Mouse (Mus musculus) limb, embryonic 12.5 days (tissue): Measurements from ENCODE around the gene Slfn3. TPM values are rescaled to one million over a fixed set of nuclear protein-coding genes. Genes with fewer than 3 reads are reported as not detected.
"Not testable (repeated sequence)": the region's sequence is repeated elsewhere in the genome, so short reads cannot be mapped to it uniquely, and the experiment has no call there.

Source experiments
- ATAC-seq: fragments of 200-750 bp; cut with Nextera tagmentation; 2 replicates; pipeline ENCODE4 v1.8.0; 2017; ENCODE audit warnings: low read depth, moderate TSS enrichment; ENCODE audit not compliant: insufficient number of reproducible peaks, insufficient read depth, low FRiP score, low TSS enrichment
- H3K27ac ChIP-seq: fragments of 300-500 bp; sonication (generic); 2 replicates; pipeline ENCODE4 v1.5.1; 2016; ENCODE audit warnings: mild to moderate bottlenecking, moderate library complexity
- H3K27me3 ChIP-seq: fragments of 300-500 bp; sonication (generic); 2 replicates; pipeline ENCODE4 v1.6.1; 2016; ENCODE audit warnings: mild to moderate bottlenecking, moderate library complexity
- H3K36me3 ChIP-seq: fragments of 300-500 bp; sonication (generic); 2 replicates; pipeline ENCODE4 v1.6.1; 2016; ENCODE audit warnings: mild to moderate bottlenecking, moderate library complexity
- H3K4me1 ChIP-seq: fragments of 300-500 bp; sonication (generic); replicated peaks from 2 replicates; pipeline ENCODE4 v1.6.1; 2016
- H3K4me2 ChIP-seq: fragments of 300-500 bp; sonication (generic); 2 replicates; pipeline ENCODE4 v1.6.1; 2016; ENCODE audit warnings: mild to moderate bottlenecking, moderate library complexity
- H3K4me3 ChIP-seq: fragments of 300-500 bp; sonication (generic); replicated peaks from 2 replicates; pipeline ENCODE4 v1.5.1; 2016; ENCODE audit warnings: mild to moderate bottlenecking
- H3K9ac ChIP-seq: fragments of 300-500 bp; sonication (generic); replicated peaks from 2 replicates; pipeline ENCODE4 v1.6.1; 2016; ENCODE audit warnings: mild to moderate bottlenecking, moderate library complexity
- H3K9me3 ChIP-seq: fragments of 300-500 bp; sonication (generic); 2 replicates; pipeline ENCODE4 v1.6.1; 2016; ENCODE audit warnings: mild to moderate bottlenecking, moderate library complexity
- WGBS: fragments of 180-500 bp; shearing (Covaris S2); methylation state at CpG from one replicate; pipeline ENCODE4 v1.1.7; 2016; 5-methylcytosine and 5-hydroxymethylcytosine counted together
- polyA plus RNA-seq: library from polyadenylated mRNA; unstranded; fragments of >200 nt; fragmentation: Nextera tagmentation; extraction: Ambion mirVana; gene quantifications from 2 replicates; pipeline ENCODE4 v1.2.1, GENCODE M21; 2016

Slfn3 gene
- polyA plus RNA-seq, 1 experiment from 2014 or later = 0.49 TPM

DNA sequence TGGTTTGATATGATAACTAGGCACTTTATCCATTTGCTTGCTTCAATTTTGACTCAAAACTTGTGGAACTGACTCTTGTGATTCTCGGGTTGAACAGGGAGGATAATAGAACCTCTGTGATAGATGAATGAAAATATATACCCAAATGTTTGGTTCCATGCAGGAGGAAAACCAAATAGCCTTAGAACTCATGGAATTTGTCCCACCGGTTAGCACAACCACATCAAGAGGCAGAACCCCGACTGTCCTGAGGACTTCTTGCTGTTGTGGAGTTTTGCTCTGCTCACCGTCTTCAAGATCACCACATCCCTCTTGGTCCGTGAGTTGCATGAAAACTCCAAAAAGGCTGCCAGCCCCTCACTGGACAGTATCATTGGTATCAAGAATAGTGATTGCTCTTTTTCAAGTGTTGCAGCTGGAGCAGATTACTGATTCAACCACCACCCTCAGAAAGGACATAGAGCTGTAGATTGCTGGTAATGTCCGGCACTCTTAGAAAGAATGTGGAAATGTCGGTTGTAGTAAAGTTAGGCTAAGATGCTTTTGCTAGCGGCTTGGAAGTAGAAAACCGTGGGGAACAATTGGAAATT lies 34.3 kb downstream of the Slfn3 start:
- H3K4me3 ChIP-seq = no peak overlapping the region
- no peak overlapping the region for H3K27ac ChIP-seq
- no peaks in the 10 kb centered on the region for H3K4me1 ChIP-seq
- no peak for ATAC-seq
- no peaks in the 10 kb centered on the region for H3K27me3 ChIP-seq
- H3K9ac ChIP-seq = no peak overlapping the region
- 89% methylated on average over 9 of the region's 9 CpGs for WGBS
- no peak overlapping the region for H3K4me2 ChIP-seq
- no peaks in the 10 kb centered on the region for H3K36me3 ChIP-seq
- H3K9me3 ChIP-seq = no peaks in the 10 kb centered on the region

DNA sequence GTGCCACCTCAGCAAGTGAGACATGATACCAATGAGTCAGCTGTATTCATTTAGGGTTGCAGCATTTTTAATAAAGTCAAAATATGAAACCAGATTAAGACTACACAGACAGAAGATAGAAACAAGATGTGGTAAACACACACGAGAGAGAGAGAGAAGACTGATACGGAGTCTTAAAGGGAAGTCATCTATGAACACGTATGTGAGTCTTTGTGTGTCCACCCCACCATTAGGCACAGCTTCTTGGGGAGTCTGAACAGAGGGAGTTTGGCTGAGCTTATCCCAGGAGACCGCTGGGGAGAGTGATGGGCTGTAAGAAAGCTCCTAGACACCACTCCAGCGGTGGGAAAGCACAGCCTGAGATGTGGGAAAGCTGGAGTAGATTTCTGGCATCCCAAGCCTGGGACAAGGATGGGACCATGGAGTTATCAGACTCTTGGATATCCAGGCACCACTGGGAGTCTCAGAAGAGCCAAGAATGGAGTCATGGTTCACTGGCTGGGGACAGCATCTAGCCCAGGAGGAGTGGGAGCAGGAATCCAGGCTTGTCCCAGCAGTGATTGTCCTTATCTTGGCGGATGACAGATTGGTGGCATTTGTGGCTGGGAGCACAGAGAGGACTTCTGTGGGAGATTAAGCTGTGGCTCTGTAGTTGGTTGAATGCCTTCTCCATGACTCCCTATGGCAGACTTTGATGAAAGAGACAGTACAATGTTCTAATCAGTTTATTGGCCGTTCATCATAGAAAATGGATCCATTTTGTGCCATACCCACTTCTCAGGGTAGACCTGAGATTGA lies 37.0 kb downstream of the Slfn3 start:
- WGBS = 83% methylated on average over 7 of the region's 7 CpGs
- H3K4me1 ChIP-seq = no peaks in the 10 kb centered on the region

DNA sequence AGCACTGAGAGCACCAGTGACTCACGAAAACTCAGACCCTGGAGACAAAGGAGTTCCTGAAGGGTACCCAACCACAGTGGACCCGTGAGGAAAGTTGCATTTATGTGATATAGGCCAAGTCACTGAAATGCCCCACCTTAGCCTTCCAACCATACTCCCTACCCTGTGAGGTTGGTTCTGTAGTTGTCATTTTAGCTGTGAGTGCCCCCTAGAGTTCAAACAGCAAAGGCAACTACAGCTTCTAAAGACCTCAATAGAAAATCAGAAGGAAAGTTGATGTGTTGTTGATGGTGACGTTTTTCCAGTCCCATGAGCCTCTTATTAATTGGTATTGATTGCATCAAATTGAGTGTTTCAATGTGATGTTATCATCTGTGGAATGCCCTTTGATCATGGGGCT lies 39.8 kb downstream of the Slfn3 start:
- H3K9ac ChIP-seq = no peak overlapping the region
- no peaks in the 10 kb centered on the region for H3K36me3 ChIP-seq
- WGBS = 66% methylated on average over 3 of the region's 3 CpGs

More for the DNA sequence above, 37.0 kb downstream of the Slfn3 start:
- Histone ChIP-seq H3K9me3 (no peaks in the 10 kb centered on the region), H3K4me2 (no peak overlapping the region), H3K9ac (no peak overlapping the region), H3K36me3 (no peaks in the 10 kb centered on the region), H3K27ac (no peak overlapping the region), H3K27me3 (no peaks in the 10 kb centered on the region), H3K4me3 (no peak overlapping the region)
- ATAC-seq = no peak

DNA sequence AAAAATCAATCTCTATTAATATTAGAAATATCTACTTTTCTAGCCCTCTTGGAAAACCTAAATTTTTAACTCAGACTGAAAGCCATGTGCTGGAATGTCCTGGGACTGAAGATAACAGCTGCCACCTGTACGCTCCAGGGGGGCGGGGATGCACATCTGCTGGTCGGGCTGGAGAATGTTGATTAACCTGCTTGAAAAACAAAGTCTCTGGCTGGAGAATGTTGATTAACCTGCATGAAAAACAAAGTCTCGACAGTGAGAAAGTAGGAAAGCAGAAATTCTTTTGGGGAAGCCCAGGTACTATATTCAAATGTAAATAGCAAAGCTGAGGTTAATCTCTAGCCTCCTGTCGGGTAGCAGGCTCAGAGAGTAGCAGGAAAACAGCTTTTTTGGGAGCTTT lies 42.5 kb downstream of the Slfn3 start:
- not testable (repeated sequence) for H3K4me1 ChIP-seq, H3K9ac ChIP-seq, H3K4me3 ChIP-seq, H3K27ac ChIP-seq, ATAC-seq, H3K27me3 ChIP-seq, H3K36me3 ChIP-seq, H3K4me2 ChIP-seq, H3K9me3 ChIP-seq
- 62% methylated on average over 5 of the region's 5 CpGs for WGBS

More for the DNA sequence above, 39.8 kb downstream of the Slfn3 start:
- Histone ChIP-seq H3K9me3 (no peaks in the 10 kb centered on the region), H3K27ac (no peak overlapping the region), H3K4me1 (no peaks in the 10 kb centered on the region), H3K4me3 (no peak overlapping the region), H3K27me3 (no peaks in the 10 kb centered on the region), H3K4me2 (no peak overlapping the region)
- ATAC-seq = no peak

DNA sequence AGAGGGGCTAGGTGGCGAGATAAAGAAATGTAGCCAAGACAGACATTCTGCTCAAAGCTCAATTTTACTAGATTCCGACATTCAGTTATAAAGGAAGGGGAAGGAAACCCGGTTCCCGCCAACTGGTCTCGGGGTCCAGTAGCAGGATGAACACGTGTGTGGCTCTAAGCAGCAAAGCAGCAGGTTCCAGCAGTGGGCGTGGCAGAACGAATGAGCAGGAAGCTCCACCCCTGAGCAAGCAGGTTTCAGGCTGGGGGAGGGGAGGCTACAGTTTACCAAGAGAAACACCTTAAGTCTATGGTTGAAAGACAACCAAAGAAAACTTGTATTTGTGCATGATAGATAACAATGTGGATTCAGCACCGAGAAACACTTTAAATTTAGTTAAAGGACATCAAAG lies 46.3 kb downstream of the Slfn3 start:
- H3K9me3 ChIP-seq, H3K36me3 ChIP-seq, H3K4me1 ChIP-seq, H3K4me3 ChIP-seq, ATAC-seq, H3K27me3 ChIP-seq, H3K9ac ChIP-seq, H3K27ac ChIP-seq, H3K4me2 ChIP-seq: not testable (repeated sequence)
- WGBS = 82% methylated on average over 9 of the region's 9 CpGs

DNA sequence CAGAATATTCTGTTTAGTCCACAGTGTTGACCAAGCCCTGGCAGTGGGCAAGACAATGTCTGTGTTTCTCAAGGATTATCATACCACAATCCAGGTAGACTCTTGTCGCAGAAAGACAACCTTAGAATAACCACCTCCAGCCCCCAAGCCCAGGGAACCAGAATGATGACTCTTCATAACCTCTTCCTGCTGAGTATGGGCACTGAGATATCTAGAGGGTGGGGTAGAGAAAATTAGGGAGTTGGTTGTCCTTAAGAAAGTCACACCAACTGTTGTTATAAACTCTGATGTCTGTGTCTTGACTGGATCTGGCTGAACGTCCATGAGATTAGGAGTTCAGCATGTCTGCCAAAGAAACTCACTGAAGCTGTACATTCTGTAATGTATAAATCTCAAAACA lies 47.3 kb downstream of the Slfn3 start:
- no peaks in the 10 kb centered on the region for H3K9me3 ChIP-seq
- no peak overlapping the region for H3K27ac ChIP-seq
- no peak overlapping the region for H3K4me2 ChIP-seq
- no peaks in the 10 kb centered on the region for H3K4me1 ChIP-seq
- no peaks in the 10 kb centered on the region for H3K36me3 ChIP-seq
- H3K4me3 ChIP-seq = no peak overlapping the region
- no peak for ATAC-seq
- H3K9ac ChIP-seq = no peak overlapping the region
- WGBS = 85% methylated on average over 2 of the region's 2 CpGs
- H3K27me3 ChIP-seq = no peaks in the 10 kb centered on the region

DNA sequence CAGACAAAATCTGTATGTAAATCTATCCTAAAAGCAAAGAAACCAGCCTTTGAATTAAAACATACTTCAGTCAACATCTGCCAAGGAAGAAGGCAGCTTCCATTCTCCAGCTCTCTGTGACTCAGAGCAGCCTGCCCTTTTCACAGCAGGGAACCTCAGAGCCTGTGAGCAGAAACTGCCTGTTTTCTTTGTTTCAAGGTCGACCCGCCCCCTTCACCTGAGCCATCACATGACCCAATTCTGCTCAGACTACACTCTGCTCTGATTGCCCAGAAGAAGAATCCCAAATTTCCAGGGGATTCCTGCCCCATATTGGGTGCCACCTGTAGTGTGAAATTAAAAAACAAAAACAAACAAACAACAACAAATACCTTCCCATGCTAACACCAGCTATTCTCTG lies 48.7 kb downstream of the Slfn3 start:
- Histone ChIP-seq H3K36me3 (no peaks in the 10 kb centered on the region), H3K27me3 (no peaks in the 10 kb centered on the region), H3K9ac (no peak overlapping the region), H3K4me2 (no peak overlapping the region), H3K4me1 (no peaks in the 10 kb centered on the region), H3K4me3 (no peak overlapping the region), H3K27ac (no peak overlapping the region), H3K9me3 (no peaks in the 10 kb centered on the region)
- 18% methylated on average over 2 of the region's 2 CpGs for WGBS
- ATAC-seq = no peak

DNA sequence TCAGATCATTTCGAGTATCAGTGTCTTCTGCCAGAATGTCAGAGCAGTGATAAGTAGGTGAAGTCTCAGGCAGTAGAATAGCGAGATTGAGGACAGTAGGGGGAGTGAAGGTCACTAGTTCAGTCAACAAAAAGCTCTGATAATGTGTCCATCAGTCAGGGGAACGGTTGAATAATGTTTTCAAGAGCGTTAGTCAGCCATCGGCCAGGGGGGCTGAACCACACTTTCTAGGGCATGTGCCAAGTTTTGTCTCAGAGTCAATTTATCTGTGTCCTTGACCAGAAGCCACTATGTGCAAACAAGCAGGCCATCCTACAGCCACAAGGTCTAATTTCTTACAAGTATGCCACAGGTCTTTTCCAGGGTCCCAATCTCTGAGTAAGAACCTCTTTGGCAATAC lies 66.1 kb downstream of the Slfn3 start:
- not testable (repeated sequence) for H3K4me3 ChIP-seq, H3K9me3 ChIP-seq, H3K27ac ChIP-seq, H3K27me3 ChIP-seq, ATAC-seq, H3K4me1 ChIP-seq, H3K9ac ChIP-seq, H3K36me3 ChIP-seq, H3K4me2 ChIP-seq
- 68% methylated on average over 5 of the region's 5 CpGs for WGBS

DNA sequence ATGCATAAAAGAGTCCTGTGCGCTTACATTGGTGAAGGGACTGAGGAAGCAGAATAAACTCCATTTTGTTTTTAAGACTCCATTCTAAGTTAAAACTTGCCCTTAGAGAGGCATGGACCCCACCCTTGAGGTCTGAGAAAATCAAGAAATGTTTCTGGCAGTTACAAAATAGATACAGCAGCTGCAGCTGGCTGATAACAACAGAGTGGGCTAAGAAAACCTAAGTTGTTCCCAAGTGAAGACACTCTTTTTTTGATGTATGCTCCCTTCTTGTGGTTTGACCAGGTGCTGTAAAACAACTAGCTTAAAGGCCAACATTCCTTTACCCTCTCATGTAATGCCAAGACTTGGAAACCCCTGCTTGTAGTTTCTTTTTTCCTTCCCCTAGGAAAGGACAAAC lies 71.5 kb downstream of the Slfn3 start:
- Histone ChIP-seq H3K27ac (no peak overlapping the region), H3K4me2 (no peak overlapping the region), H3K9ac (no peak overlapping the region), H3K4me3 (no peak overlapping the region), H3K9me3 (no peaks in the 10 kb centered on the region), H3K4me1 (no peaks in the 10 kb centered on the region), H3K27me3 (no peaks in the 10 kb centered on the region), H3K36me3 (no peaks in the 10 kb centered on the region)
- no peak for ATAC-seq
- WGBS = 85% methylated on average over 1 of the region's 1 CpGs

DNA sequence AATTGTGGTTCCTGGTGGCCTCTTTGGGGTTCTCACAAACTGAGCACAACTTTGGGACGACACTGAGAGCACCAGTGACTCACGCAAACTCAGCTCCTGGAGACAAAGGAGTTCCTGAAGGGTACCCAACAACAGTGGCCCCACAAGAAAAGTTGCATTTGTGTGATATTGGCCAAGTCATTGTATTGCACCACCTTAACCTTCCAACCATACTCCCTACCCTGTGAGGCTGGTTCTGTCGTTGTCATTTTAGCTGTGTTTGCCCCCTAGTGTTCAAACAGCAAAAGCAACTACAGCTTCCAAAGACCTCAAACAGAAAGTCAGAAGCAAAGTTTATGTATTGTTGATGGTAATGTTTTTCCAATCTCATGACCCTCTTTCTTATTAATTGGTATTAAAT lies 72.0 kb downstream of the Slfn3 start:
- no peak overlapping the region for H3K27ac ChIP-seq
- no peaks in the 10 kb centered on the region for H3K4me1 ChIP-seq
- H3K9ac ChIP-seq = no peak overlapping the region
- no peak overlapping the region for H3K4me3 ChIP-seq
- no peaks in the 10 kb centered on the region for H3K27me3 ChIP-seq
- ATAC-seq = no peak
- 56% methylated on average over 3 of the region's 3 CpGs for WGBS
- no peaks in the 10 kb centered on the region for H3K9me3 ChIP-seq
- H3K4me2 ChIP-seq = no peak overlapping the region
- H3K36me3 ChIP-seq = no peaks in the 10 kb centered on the region
